14 mouse cellular contexts compared by ENCODE assay signal in genomic region chr12:16136214-16136671, GRCm38 (mm10).
DNase-seq lines count a peak whose midpoint lies in the region; ATAC-seq and TF ChIP-seq lines count a peak whose summit lies in the region.
"Had no signal": no experiment of that assay in that cellular context is flagged by ENCODE, and none has a peak within 500 bp of the region (broad histone marks: within the 10 kb centered on the region; RNA-seq: fewer than 3 reads in every experiment).

No protein-coding gene starts in this region.

- H3K9ac ChIP-seq in stomach, embryonic 15.5 days: no peak overlapping the region
- no peak overlapping the region for H3K9ac ChIP-seq in stomach, postnatal 0 days (ENCODE audit: low read length)
- H3K9ac ChIP-seq in liver, embryonic 15.5 days: no peak overlapping the region
- H3K9ac ChIP-seq in forebrain, embryonic 12.5 days: no peak overlapping the region
- H3K9ac ChIP-seq: limb, embryonic 13.5 days; neural tube, embryonic 12.5 days had no signal

- no peak for DNase-seq in stomach, postnatal 0 days (ENCODE audit: low spot score)
- peak; percentile 16 for DNase-seq in T-cell, adult 2 months (ENCODE audit: low spot score)
- DNase-seq in limb, embryonic 10.5 days (ENCODE audit: low spot score): no peak
- no peak for DNase-seq in lung, adult 2 months
- DNase-seq: cerebellum, adult 18-20 months; kidney, adult 8-10 months; thymus, adult 18-20 months had no signal

- no peak overlapping the region for H3K4me3 ChIP-seq in stomach, embryonic 15.5 days (replicated peaks)
- H3K4me3 ChIP-seq in stomach, postnatal 0 days (ENCODE audit: low read depth, low read length): no peak overlapping the region
- no peak overlapping the region for H3K4me3 ChIP-seq in liver, embryonic 15.5 days (replicated peaks)
- no peak overlapping the region for H3K4me3 ChIP-seq in limb, embryonic 10.5 days
- no peak overlapping the region for H3K4me3 ChIP-seq in forebrain, embryonic 12.5 days (replicated peaks)
- no peak overlapping the region for H3K4me3 ChIP-seq in lung, adult 2 months (replicated peaks; ENCODE audit: extremely low read depth, low read depth, low read length)
- H3K4me3 ChIP-seq: hindbrain, embryonic 10.5 days; limb, embryonic 13.5 days; neural tube, embryonic 12.5 days had no signal

- TF ChIP-seq POLR2A in lung, adult 2 months (IDR thresholded peaks at IDR 0.05; ENCODE audit: borderline replicate concordance, extremely low read depth, low read depth, low read length): no peak

- TF ChIP-seq EP300 in stomach, postnatal 0 days (optimal IDR thresholded peaks at IDR 0.05): no peak

- H3K9me3 ChIP-seq in stomach, embryonic 15.5 days: no peaks in the 10 kb centered on the region
- no peaks in the 10 kb centered on the region for H3K9me3 ChIP-seq in stomach, postnatal 0 days (ENCODE audit: control insufficient read depth, low read length)
- H3K9me3 ChIP-seq in liver, embryonic 15.5 days (replicated peaks): no peaks in the 10 kb centered on the region
- no peaks in the 10 kb centered on the region for H3K9me3 ChIP-seq in limb, embryonic 10.5 days (replicated peaks)
- H3K9me3 ChIP-seq in forebrain, embryonic 12.5 days: no peaks in the 10 kb centered on the region
- H3K9me3 ChIP-seq: hindbrain, embryonic 10.5 days; limb, embryonic 13.5 days; neural tube, embryonic 12.5 days had no signal

- peak; percentile 53; the same call in 1 of the 2 replicates for ATAC-seq in stomach, embryonic 15.5 days (ENCODE audit: insufficient read depth, low FRiP score, low read depth)
- no peak for ATAC-seq in stomach, postnatal 0 days (ENCODE audit: low FRiP score, low TSS enrichment)
- peak; percentile 69 for ATAC-seq in liver, embryonic 15.5 days (ENCODE audit: insufficient read depth)
- no peak for ATAC-seq in forebrain, embryonic 12.5 days (ENCODE audit: low FRiP score)

- no peak overlapping the region for H3K4me2 ChIP-seq in stomach, embryonic 15.5 days
- H3K4me2 ChIP-seq in stomach, postnatal 0 days (replicated peaks; ENCODE audit: low read depth): no peak overlapping the region
- no peak overlapping the region for H3K4me2 ChIP-seq in liver, embryonic 15.5 days
- no peak overlapping the region for H3K4me2 ChIP-seq in forebrain, embryonic 12.5 days
- H3K4me2 ChIP-seq: limb, embryonic 13.5 days; neural tube, embryonic 12.5 days had no signal

- H3K4me1 ChIP-seq in stomach, embryonic 15.5 days: no peaks in the 10 kb centered on the region
- no peaks in the 10 kb centered on the region for H3K4me1 ChIP-seq in stomach, postnatal 0 days (replicated peaks; ENCODE audit: control insufficient read depth, insufficient read depth)
- H3K4me1 ChIP-seq in liver, embryonic 15.5 days (replicated peaks): peaks cover 5% of the 10 kb centered on the region; the same call in 1 of the 2 replicates
- H3K4me1 ChIP-seq in limb, embryonic 10.5 days: no peaks in the 10 kb centered on the region
- peaks cover 4% of the 10 kb centered on the region; the same call in 1 of the 2 replicates for H3K4me1 ChIP-seq in forebrain, embryonic 12.5 days
- H3K4me1 ChIP-seq in lung, adult 2 months (ENCODE audit: control insufficient read depth, insufficient read depth, low read length): peaks cover 7% of the 10 kb centered on the region
- H3K4me1 ChIP-seq: neural tube, embryonic 12.5 days had no signal

- WGBS in stomach, embryonic 15.5 days: 15% methylated on average over 5 of the region's 5 CpGs
- 17% methylated on average over 5 of the region's 5 CpGs for WGBS in stomach, postnatal 0 days
- WGBS in liver, embryonic 15.5 days (ENCODE audit: insufficient replicate concordance): 5% methylated on average over 5 of the region's 5 CpGs
- WGBS in limb, embryonic 10.5 days: 39% methylated on average over 5 of the region's 5 CpGs
- WGBS in forebrain, embryonic 12.5 days: 26% methylated on average over 5 of the region's 5 CpGs
- WGBS in lung, adult 2 months: 44% methylated on average over 5 of the region's 5 CpGs

- no peaks in the 10 kb centered on the region for H3K36me3 ChIP-seq in stomach, embryonic 15.5 days
- H3K36me3 ChIP-seq in stomach, postnatal 0 days (ENCODE audit: control insufficient read depth, insufficient read depth, low read length): no peaks in the 10 kb centered on the region
- H3K36me3 ChIP-seq in liver, embryonic 15.5 days (replicated peaks): no peaks in the 10 kb centered on the region
- H3K36me3 ChIP-seq in limb, embryonic 10.5 days: no peaks in the 10 kb centered on the region
- H3K36me3 ChIP-seq in forebrain, embryonic 12.5 days (replicated peaks): no peaks in the 10 kb centered on the region
- H3K36me3 ChIP-seq: hindbrain, embryonic 10.5 days; limb, embryonic 13.5 days; neural tube, embryonic 12.5 days had no signal

- H3K27me3 ChIP-seq in stomach, embryonic 15.5 days (replicated peaks): no peaks in the 10 kb centered on the region
- H3K27me3 ChIP-seq in stomach, postnatal 0 days (ENCODE audit: control insufficient read depth, insufficient read depth, low read length): no peaks in the 10 kb centered on the region
- H3K27me3 ChIP-seq in liver, embryonic 15.5 days: no peaks in the 10 kb centered on the region
- no peaks in the 10 kb centered on the region for H3K27me3 ChIP-seq in limb, embryonic 10.5 days (ENCODE audit: low read depth, poor library complexity, severe bottlenecking)
- H3K27me3 ChIP-seq in forebrain, embryonic 12.5 days: no peaks in the 10 kb centered on the region
- H3K27me3 ChIP-seq: limb, embryonic 13.5 days; neural tube, embryonic 12.5 days had no signal

- TF ChIP-seq CTCF in stomach, postnatal 0 days (IDR thresholded peaks at IDR 0.05; ENCODE audit: low read depth): no peak
- TF ChIP-seq CTCF in lung, adult 2 months (IDR thresholded peaks at IDR 0.05; ENCODE audit: insufficient read depth, low read length): no peak

- H3K27ac ChIP-seq in stomach, embryonic 15.5 days: no peak overlapping the region
- no peak overlapping the region for H3K27ac ChIP-seq in stomach, postnatal 0 days (replicated peaks)
- no peak overlapping the region for H3K27ac ChIP-seq in liver, embryonic 15.5 days (replicated peaks)
- H3K27ac ChIP-seq in limb, embryonic 10.5 days: no peak overlapping the region
- no peak overlapping the region for H3K27ac ChIP-seq in forebrain, embryonic 12.5 days
- H3K27ac ChIP-seq: hindbrain, embryonic 10.5 days; limb, embryonic 13.5 days; macrophage; neural tube, embryonic 12.5 days had no signal

Comparison
In these comparisons a context has a peak if more than half of its experiments do, and no peak if none do; other contexts are left out.
1. ATAC-seq: peak in stomach, embryonic 15.5 days (single experiment) and liver, embryonic 15.5 days (single experiment); none in stomach, postnatal 0 days (single experiment) and forebrain, embryonic 12.5 days (single experiment).